Mouse (Mus musculus) limb, embryonic 14.5 days (tissue): Measurements from ENCODE around the gene Nat8f6. TPM values are rescaled to one million over a fixed set of nuclear protein-coding genes. Genes with fewer than 3 reads are reported as not detected.

Experiments used
- ATAC-seq: fragments of 200-750 bp; cut with Nextera tagmentation; 2 replicates; pipeline ENCODE4 v1.8.0; 2017; ENCODE audit warnings: low read depth, moderate number of reproducible peaks, moderate TSS enrichment; ENCODE audit not compliant: low FRiP score
- DNase-seq: peaks from one replicate; pipeline ENCODE4 v3.0.0-alpha.2; 2015; ENCODE audit warnings: low spot score
- H3K27ac ChIP-seq: fragments of 300-500 bp; sonication (generic); replicated peaks from 2 replicates; pipeline ENCODE4 v1.5.1; 2014; ENCODE audit warnings: low read depth, mild to moderate bottlenecking, low read length, moderate library complexity, mixed read lengths
- H3K27me3 ChIP-seq: fragments of 300-500 bp; sonication (generic); 2 replicates; pipeline ENCODE4 v1.6.1; 2014; ENCODE audit warnings: low read length, mixed read lengths; ENCODE audit not compliant: control insufficient read depth, insufficient read depth
- H3K36me3 ChIP-seq: fragments of 300-500 bp; sonication (generic); 2 replicates; pipeline ENCODE4 v1.6.1; 2014; ENCODE audit warnings: mild to moderate bottlenecking, low read length, moderate library complexity, mixed read lengths; ENCODE audit not compliant: control insufficient read depth, insufficient read depth
- H3K4me1 ChIP-seq: fragments of 300-500 bp; sonication (generic); 2 replicates; pipeline ENCODE4 v1.6.1; 2014; ENCODE audit warnings: antibody characterized with exemption, low read length, mixed read lengths; ENCODE audit not compliant: control insufficient read depth, insufficient read depth
- H3K4me2 ChIP-seq: fragments of 300-500 bp; sonication (generic); replicated peaks from 2 replicates; pipeline ENCODE4 v1.6.1; 2014; ENCODE audit warnings: low read depth, mild to moderate bottlenecking, low read length, moderate library complexity; ENCODE audit not compliant: severe bottlenecking
- H3K4me3 ChIP-seq: fragments of 300-500 bp; sonication (generic); replicated peaks from 2 replicates; pipeline ENCODE4 v1.5.1; 2014; ENCODE audit warnings: low read length
- H3K9ac ChIP-seq: fragments of 300-500 bp; sonication (generic); 2 replicates; pipeline ENCODE4 v1.6.1; 2014; ENCODE audit warnings: mild to moderate bottlenecking, low read depth, low read length, moderate library complexity; ENCODE audit not compliant: severe bottlenecking
- H3K9me3 ChIP-seq: fragments of 300-500 bp; sonication (generic); 2 replicates; pipeline ENCODE4 v1.6.1; 2016; ENCODE audit warnings: low read length; ENCODE audit not compliant: control insufficient read depth
- POLR2A ChIP-seq: fragments of 200-500 bp; IDR thresholded peaks from 2 replicates; pipeline ENCODE4 v1.8.0; 2012; ENCODE audit warnings: inconsistent platforms, mild to moderate bottlenecking, moderate library complexity, borderline replicate concordance; ENCODE audit not compliant: insufficient read depth, insufficient read length; ENCODE audit errors: extremely low read depth
- WGBS: fragments of 180-500 bp; shearing (Covaris S2); extraction: QIAGEN DNeasy Blood & Tissue Kit; methylation state at CpG from one replicate; pipeline ENCODE4 v1.1.7; 2014; 5-methylcytosine and 5-hydroxymethylcytosine counted together
- polyA plus RNA-seq, 2 experiments: library from polyadenylated mRNA; depleted of rRNA in 1 of 2; stranded (reverse) in 1 of 2; unstranded in 1 of 2; fragments of >200 nt; fragmentation: Nextera tagmentation in 1 of 2; extraction: Ambion mirVana in 1 of 2; gene quantifications; 2 replicates each; pipeline versions ENCODE4 v1.2.1 to v1.2.3; 2012 to 2014

The Nat8f6 gene
- polyA plus RNA-seq, 2 experiments = 0.08 TPM; not detected in 1

DNA sequence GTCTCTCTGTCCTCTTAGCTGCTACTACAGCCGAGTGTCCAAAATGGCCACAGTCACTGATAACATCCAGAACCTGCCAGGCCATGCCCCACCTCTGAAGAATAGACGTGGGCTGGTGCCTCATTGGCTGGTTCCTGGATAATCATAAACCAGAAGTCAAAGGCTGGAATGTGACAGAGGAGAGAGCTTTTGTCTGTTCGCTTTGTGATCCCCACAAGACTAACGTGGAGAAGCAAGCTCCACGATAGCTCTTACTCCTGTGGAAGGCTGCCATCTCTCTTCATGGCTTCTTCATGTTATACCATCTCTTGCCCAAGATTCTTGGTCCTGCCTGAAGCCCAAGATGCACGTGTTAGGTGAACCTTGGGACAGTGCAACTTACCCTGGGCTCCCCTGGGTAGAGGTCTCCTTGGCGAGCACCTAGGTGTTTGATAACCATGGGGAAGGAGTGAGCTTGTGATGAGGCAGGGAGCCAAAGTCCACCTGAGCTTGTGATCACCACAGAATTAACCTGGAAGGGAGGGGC, 11.1 kb upstream of the Nat8f6 start, which contains the start of gene Nat8:
Gene Nat8 (minus strand): TSS at position 287 of the 526 bp plus-strand sequence.
- Histone ChIP-seq H3K27ac (no peak within 1 kb of the TSS), H3K36me3 (no peaks in the 10 kb centered on the region), H3K4me2 (no peak within 1 kb of the TSS), H3K4me1 (no peaks in the 10 kb centered on the region), H3K4me3 (no peak within 1 kb of the TSS), H3K9ac (no peak within 1 kb of the TSS), H3K27me3 (no peaks in the 10 kb centered on the region), H3K9me3 (no peaks in the 10 kb centered on the region)
- DNase-seq = no peak
- WGBS = 76% methylated on average over 7 of the region's 7 CpGs
- no peak for ATAC-seq
- TF ChIP-seq POLR2A = no peak

DNA sequence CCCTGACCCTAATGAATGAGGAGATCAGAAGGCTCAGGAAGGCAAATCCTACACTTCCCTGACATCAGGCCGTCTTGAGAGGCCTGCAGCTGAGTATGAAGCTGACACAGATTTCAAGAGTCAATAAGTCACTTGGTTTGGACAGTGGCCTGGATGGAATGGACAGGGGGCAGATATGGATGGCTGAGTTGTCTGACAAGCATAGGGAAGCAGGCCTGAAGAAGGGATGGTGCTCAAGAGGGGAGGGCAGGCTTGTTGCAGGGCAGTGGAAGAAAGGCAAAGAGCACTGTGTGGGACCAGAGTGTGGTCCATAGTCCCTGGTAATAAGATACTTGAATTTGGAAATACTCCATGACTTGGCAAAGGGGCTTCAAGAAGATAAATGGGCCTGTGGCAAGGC, 8.7 kb upstream of the Nat8f6 start:
- no peaks in the 10 kb centered on the region for H3K4me1 ChIP-seq
- WGBS = 32% methylated on average over 1 of the region's 1 CpGs
- H3K36me3 ChIP-seq = no peaks in the 10 kb centered on the region
- DNase-seq (no peak), ATAC-seq (no peak)
- H3K27me3 ChIP-seq = no peaks in the 10 kb centered on the region
- H3K9ac ChIP-seq = no peak overlapping the region
- no peaks in the 10 kb centered on the region for H3K9me3 ChIP-seq
- no peak overlapping the region for H3K4me2 ChIP-seq
- H3K4me3 ChIP-seq = no peak overlapping the region
- no peak overlapping the region for H3K27ac ChIP-seq
- TF ChIP-seq POLR2A = no peak

DNA sequence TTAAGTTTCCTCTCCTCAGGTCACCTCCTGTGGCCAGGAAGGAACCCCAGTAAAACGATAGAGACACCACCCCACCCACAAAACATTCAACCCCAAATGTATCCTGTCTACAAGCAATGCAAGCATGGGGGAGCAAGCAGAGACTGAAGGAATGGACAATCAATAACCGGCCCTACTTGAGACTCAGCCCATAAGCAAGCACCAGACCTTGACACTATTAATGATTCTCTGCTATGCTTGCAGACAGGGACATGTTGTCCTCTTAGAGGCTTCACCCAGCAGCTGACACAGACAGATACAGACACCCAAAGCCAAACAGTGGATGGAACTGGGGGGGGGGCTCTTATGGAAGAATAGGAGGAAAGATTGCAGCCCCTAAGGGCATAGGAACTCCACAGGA, 5.1 kb upstream of the Nat8f6 start:
- Histone ChIP-seq H3K27me3 (no peaks in the 10 kb centered on the region), H3K9me3 (no peaks in the 10 kb centered on the region), H3K9ac (no peak overlapping the region), H3K4me2 (no peak overlapping the region), H3K4me3 (no peak overlapping the region), H3K36me3 (no peaks in the 10 kb centered on the region), H3K27ac (no peak overlapping the region), H3K4me1 (no peaks in the 10 kb centered on the region)
- WGBS = 77% methylated on average over 2 of the region's 2 CpGs
- DNase-seq = no peak
- no peak for TF ChIP-seq POLR2A
- no peak for ATAC-seq

DNA sequence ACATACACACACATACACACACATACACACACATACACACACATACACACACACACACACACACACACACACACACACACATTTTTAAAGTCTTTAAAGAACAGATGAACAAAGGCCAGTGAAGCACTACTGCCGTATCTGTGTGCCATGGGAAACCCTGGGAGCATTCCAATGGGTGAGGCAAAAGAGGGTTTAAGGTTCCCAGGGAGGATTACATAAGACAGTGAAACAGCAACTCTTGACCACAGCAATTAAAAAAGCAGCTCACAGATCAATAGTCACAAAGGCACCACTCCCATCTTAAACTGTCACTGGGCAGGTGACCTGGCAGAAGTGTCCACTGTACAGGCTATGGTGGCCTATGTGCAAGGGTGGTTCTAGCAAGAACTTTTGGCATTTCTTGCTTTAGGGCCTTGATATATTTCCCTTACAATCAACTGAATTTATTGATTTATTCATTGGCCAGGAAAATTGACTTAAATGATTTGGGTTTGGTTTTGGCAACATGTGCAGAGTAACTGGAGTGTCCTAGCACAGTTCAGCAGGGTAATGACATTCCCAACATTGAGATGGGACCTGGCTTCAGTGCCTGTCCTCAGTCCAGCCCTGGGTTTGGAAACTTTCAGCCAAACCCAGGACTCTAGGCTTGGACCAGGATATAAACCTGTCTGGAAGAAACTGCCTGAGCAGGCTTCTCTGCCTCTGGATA, 2.8 kb upstream of the Nat8f6 start:
- ATAC-seq = no peak
- H3K4me2 ChIP-seq = no peak overlapping the region
- H3K4me3 ChIP-seq = no peak overlapping the region
- no peak for DNase-seq
- H3K27ac ChIP-seq = no peak overlapping the region
- H3K9ac ChIP-seq = no peak overlapping the region
- WGBS = 95% methylated on average over 1 of the region's 1 CpGs
- no peaks in the 10 kb centered on the region for H3K4me1 ChIP-seq
- no peak for TF ChIP-seq POLR2A
- no peaks in the 10 kb centered on the region for H3K36me3 ChIP-seq
- H3K27me3 ChIP-seq = no peaks in the 10 kb centered on the region
- H3K9me3 ChIP-seq = no peaks in the 10 kb centered on the region

DNA sequence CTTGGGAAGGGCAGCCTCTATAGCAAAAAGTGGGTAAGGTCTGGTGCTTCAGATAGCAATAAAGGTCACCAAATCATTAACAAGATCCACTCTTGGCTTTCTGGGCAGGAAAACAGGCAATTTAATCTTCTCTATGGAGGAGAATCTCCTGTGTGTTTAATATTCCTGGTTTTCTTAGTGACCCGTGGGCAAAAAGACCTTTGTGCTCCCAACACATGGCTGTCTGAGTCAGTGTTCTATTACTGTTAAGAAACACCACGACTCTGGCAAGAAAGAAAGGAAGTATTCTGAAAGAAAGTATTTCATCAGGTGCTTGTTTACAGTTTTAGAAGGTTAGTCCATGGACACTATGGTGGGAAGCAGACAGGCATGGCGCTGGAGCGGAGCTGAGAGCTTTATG, 1.5 kb upstream of the Nat8f6 start:
- no peaks in the 10 kb centered on the region for H3K9me3 ChIP-seq
- H3K9ac ChIP-seq = no peak overlapping the region
- H3K4me1 ChIP-seq = no peaks in the 10 kb centered on the region
- WGBS = 87% methylated on average over 4 of the region's 4 CpGs
- DNase-seq = no peak
- no peak overlapping the region for H3K27ac ChIP-seq
- H3K27me3 ChIP-seq = no peaks in the 10 kb centered on the region
- no peaks in the 10 kb centered on the region for H3K36me3 ChIP-seq
- no peak for ATAC-seq
- no peak overlapping the region for H3K4me3 ChIP-seq
- no peak for TF ChIP-seq POLR2A
- no peak overlapping the region for H3K4me2 ChIP-seq
